Mouse (Mus musculus): Measurements from ENCODE around the gene Olfr709-ps1.
"Not testable (repeated sequence)": the region's sequence is repeated elsewhere in the genome, so short reads cannot be mapped to it uniquely, and the experiment has no call there.

Gene Olfr709-ps1

GRCm38 (mm10) chr7:106932119-106932518 lies at the start of gene Olfr709-ps1:
Gene Olfr709-ps1, minus strand, starts transcription at chr7:106932219.
- no peak for DNase-seq

DNA sequence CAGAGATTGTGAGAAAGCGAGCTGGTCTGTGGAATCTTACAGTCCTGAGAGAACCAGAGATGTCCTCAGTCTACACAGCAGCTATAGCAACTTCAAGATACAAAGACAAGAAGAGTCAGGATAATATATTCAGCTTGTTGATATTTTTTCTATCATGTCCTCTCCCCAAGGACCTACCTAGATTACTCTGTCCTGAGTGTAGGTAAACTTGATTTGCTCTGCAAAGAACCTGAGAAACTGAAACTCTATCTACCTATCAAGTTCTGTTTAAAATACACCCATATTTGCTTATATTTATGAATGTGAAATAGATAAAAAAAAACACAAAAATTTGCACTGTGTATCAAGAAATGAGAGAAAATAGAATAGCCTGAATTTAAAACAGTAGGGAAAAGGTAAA lies 43.3 kb upstream of the Olfr709-ps1 start, which contains the start of gene Olfr711:
TSS of gene Olfr711 (minus strand) at position 101 of the 400 bp plus-strand sequence.
- no peak for DNase-seq

- not testable (repeated sequence) for DNase-seq
Measured at GRCm38 (mm10) chr7:106967503-106967902, 35.5 kb upstream of the Olfr709-ps1 start.

GRCm38 (mm10) chr7:106963837-106964236 lies 31.8 kb upstream of the Olfr709-ps1 start, which contains the start of gene Olfr6:
Gene Olfr6, minus strand, starts transcription at chr7:106963937.
- no peak for DNase-seq

DNA sequence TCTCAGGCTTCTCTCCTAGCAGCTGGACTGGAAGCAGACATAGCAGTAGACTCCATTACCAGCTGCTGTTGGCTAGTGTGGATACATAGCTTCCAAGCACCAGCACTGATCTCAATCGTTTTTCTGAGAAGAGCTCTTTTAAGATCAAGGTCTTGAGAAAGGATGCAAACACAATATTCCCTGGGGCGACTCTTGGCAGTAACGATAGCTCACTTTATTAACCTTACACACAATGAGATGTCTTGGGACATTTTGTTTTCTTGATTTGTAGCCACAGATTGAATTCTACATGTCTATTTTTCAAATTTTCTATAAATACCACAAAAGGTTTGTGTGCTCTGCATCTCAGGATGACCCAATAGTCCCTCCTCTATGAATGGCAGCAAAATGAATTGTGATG lies 16.2 kb upstream of the Olfr709-ps1 start, which contains the start of gene Olfr710:
TSS of gene Olfr710 (minus strand) at position 101 of the 400 bp plus-strand sequence.
- no peak for DNase-seq

DNA sequence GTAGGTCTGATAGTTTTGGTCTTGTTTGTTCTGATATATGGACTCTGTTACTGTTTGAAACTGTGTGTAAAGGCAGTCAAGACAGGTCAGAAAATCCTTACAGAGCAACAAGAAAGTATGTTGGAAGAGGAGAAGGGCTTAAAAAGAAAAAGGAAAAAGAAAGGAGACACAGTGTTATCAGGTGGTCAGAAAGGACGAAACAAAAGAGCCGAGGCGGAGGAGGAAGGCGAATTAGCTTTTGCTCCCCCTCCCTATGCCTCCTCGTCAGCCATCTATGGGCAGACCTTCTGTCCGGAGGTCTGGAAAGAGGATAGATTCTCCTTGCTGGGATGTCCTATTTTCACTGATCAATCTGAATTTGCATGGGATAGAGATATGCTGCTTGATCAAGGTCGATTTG lies 11.1 kb downstream of the Olfr709-ps1 start:
- not testable (repeated sequence) for DNase-seq

DNA sequence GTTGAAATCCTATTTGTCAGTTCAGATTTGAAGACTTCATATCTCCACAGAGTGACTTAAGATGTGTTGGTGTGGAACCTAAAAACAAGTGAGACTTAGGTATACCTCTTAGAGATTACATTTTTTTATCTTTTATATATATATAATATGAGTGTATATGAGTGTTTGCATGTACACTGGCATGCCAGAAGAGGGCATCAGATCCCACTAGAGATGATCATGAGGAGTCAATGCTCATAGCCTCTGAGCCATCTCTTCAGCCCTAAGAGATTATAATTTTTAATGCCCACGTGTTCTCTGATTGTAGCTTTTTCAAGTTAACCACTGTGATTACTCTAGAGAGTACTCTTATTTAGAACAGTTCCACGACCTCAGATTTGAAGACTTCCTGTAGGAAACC lies 24.3 kb downstream of the Olfr709-ps1 start, which contains the start of gene Olfr1532-ps1:
TSS of gene Olfr1532-ps1 (plus strand) at position 326 of the 400 bp plus-strand sequence.
- no peak for DNase-seq

GRCm38 (mm10) chr7:106901141-106901540 lies 30.9 kb downstream of the Olfr709-ps1 start, which contains the start of gene Olfr707:
Gene Olfr707, minus strand, starts transcription at chr7:106901241.
- DNase-seq = not testable (repeated sequence)

DNA sequence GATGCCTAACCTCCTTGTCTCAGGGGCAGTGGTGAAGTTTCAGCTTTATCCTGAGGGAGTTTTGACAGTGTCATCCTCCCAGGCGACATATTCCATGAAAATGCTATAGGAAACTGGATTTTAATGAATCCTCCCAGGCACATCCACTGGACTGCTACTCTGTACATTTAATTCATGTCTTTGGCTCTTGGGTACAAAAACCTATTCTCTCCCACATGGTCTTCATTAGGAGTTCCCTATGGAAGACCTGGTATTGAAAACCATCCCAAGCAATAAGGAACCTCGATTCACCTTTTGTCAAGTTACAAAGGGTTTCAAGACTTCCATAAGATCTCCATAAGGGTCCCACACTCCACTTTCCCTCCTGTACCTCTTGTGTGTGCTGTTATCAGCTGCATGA lies 44.0 kb downstream of the Olfr709-ps1 start, which contains the start of gene Olfr706:
TSS of gene Olfr706 (minus strand) at position 101 of the 400 bp plus-strand sequence.
- DNase-seq = no peak

DNA sequence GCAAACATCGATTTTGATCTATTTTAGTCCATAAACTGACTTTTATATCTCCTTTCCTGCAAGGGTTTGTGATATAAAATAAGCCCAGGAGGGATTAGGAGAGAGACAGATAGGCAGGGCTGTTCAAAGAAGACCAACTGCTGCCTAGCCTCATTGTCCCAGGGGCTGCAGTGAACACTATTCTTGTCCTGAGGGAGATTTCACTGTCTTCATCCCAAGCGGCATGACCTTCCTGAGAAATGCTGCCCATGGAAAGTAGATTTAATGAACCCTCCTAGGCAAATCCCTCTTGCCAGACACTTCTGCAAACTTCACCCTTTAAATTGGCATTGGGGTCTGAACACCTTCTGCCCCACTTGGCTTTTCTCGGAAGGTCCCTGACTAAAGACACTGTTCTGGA lies 55.2 kb downstream of the Olfr709-ps1 start, which contains the start of gene Olfr705:
TSS of gene Olfr705 (minus strand) at position 101 of the 400 bp plus-strand sequence.
- DNase-seq = no peak
